Mouse (Mus musculus) c-Kit-positive CD71-positive TER-119-negative erythroid progenitor cells, embryonic 14.5 days (primary cell): ENCODE measurements around the gene Osbpl10.
A peak's percentile ranks its signal among the peaks of the same experiment; 100 is the strongest.
"Not testable (repeated sequence)": the region's sequence is repeated elsewhere in the genome, so short reads cannot be mapped to it uniquely, and the experiment has no call there.

ENCODE experiments used
- DNase-seq: peaks from one replicate; pipeline ENCODE4 v3.0.0-alpha.2; 2013; ENCODE audit warnings: low read depth

The Osbpl10 gene

DNA sequence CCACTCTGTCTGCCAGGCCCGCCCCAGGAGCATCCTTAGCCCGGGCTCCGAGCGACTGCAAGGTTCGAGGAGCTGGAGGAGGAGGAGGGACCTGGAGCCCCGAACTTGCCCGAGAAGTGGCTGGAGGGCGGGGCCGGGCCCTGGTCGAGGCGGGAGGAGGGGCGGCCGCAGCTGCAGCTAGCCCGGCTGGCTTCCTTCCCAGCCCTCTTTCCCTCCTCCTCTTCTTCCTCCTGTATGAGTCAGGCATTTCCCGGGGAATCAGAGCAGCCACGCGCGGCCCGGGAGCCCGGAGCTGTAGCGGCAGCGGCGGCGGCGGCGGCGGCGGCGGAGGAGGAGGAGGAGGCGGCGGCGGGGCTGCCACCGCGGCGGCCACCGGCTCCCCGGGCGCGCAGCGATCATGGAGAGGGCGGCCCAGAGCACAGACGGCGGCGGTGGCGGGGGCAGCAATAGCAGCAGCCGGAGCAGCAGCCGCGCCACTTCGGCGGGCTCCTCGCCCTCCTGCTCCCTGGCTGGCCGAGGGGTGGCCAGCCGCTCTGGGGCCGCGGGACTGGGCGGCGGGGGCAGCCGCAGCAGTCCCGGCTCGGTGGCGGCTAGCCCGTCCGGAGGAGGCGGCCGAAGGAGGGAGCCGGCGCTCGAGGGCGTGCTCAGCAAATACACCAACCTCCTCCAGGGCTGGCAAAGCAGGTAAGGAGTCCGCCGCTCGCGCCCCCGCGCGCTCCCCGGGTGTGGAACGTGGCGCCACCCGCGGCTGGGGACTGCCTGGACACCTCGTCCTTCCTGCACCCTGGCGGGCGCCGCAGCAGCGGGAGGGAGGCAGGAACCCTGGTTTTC is at the start of gene Osbpl10:
Gene Osbpl10 (plus strand): TSS at position 289 of the 831 bp plus-strand sequence.
- DNase-seq: no peak

DNA sequence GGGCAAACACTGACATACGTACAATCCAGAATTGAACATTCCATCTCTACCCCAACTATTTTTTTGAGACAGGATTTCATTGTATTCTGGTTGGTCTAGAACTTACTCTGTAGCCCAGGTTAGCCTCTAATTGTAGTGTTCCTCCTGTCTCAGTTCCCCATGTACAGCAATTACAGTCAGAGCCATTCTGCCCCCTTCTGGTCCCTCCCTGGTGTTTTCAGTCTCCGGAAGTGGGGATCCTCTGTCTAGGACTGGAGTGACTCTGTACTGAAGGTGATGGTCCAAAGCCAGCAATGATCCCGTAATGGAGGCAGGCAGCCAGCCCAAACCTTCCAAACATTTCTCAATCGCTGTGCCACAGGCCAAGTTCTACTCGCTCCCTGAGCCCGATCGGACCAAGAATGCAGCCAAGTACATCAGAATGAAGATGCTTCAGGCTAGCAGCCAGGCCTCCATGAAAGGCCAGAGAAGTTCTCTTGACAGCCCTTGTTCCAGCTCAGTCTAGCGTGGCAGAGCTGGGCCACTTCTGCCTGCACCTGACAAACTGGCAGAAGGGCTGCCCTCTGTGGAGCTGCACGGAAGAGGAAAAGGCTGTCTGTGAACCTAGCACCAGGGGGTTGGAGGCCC is 47.8 kb upstream of the Osbpl10 start:
- no peak for DNase-seq

DNA sequence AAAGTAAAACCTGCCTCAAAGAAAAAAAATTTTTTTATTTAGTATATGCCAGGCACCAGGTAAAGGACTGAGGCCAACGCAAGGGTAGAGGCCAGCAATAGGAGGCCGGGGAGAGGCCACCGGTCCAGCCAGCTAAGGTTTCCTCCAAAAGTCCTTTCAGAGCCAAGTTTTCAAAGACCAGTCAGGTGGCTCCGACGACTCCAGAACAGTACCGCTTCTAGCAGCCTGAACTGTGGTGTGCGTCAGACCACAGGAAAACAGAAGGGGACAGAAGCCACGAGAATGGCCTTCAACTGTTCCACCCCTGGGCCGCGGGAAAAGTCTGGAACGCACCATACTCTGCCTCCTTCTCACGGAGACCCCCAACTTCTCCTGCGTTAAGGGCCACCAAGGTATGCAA is 45.8 kb upstream of the Osbpl10 start:
- no peak for DNase-seq

DNA sequence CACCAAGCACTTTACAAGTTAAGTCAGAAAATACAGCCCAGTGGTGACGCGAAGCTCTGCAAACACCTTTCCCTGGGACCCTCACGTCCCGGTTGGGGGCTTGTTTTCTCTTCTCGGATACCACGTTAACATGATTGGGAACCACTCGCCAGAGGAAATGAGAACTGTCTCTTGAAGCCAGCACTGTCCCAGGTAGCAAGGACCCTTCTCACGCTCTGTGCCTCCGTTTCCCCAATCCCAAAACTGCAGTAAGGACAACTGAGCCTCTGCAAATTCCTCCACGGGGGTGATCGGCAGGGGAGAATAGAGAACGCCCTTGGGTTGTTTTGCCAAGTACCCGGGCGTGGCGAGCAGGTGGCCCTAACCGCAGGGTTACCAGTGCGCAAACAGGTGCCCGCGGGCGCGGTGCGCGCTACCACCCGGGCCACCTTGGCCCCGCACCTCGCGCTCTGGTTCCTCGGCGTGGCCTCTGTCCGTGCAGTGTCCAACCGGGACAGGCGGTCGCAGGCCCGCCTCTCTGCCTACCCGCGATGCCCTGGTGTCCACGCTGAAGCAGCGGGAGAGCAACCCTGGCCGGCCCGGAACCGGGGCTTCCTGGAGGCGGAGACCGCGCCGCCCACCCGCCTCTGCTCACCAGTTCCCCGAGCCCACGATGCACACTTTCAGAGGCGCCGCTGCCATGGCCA is 45.2 kb upstream of the Osbpl10 start:
- DNase-seq: no peak

DNA sequence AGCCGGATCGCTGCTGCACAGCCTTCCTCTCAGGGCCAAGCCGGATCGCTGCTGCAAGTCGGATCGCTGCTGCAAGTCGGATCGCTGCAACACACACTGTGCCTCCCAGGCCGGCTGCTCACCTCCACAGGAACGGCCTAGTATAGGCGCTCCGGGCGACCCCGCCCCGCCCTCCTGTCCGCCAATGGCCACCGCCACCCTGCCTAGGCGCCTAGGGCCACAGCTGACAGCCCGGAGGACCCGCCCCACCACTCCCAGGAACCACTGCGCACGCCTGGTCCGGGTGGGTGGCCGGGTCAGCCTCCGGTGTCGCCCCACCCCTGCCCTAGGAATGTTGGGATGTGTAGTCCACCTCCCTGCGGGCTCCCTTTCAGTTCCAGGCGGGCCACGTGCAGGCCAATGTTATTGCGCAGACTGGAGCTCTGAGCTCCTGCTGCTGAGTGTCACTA is 44.6 kb upstream of the Osbpl10 start, which contains the start of gene Gpd1l:
Gene Gpd1l (minus strand): TSS at position 265 of the 449 bp plus-strand sequence.
- peak; percentile 79 for DNase-seq

DNA sequence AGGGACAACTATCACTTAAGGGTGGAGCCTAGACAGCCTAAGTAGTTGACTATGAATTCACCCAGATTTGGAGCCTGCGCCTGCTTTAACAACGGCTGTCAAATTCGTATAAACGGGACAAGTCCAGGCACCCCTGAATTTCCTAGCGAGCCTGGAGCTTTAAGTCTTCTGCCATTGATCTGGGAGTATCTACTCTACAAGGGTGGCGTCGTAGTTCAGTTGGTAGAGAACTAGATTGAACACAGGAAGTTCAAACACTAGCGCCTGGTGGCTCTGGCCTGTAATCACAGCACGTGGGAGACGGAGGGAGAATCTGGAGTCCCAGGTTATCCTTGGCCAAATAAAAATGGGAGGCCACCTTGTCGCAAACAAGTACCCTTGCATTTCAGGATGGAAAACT is 44.1 kb upstream of the Osbpl10 start:
- DNase-seq: no peak

DNA sequence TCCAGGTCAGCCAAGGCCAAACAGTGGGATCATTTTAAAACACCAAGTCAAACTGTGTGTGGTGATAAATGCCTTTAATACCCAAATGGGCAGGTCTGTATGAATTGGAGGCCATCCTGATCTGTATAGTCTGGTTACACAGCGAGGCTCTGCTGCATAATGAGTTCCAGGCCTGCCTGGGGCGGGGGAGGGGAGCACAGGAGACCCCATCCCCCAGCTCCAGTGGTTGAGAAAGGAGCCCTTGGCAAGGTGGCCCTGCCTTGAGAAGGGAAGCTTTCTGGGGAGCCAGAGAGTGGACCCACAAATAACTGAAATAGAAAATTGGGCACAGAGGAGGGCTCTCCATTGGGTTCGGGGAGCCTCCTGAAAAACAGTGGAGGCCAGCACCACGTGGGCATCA is 43.0 kb upstream of the Osbpl10 start:
- no peak for DNase-seq

DNA sequence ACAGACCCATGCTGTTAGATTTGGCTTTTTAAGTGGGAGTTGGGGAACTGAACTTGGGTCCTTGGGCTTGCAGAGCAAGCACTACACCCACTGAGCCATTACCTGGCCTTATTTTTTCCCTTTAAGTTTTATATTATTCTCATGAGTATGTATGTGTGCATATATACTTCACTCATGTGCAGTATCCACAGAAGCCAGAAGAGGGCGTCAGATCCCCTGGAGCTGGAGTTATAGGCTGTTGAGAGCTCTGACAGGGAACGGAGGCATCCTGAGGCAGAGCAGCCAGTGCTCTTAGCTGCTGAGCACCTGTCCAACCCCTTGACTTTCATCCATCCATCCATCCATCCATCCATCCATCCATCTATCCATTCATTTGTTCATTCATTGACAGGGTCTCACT is 41.7 kb upstream of the Osbpl10 start:
- DNase-seq: no peak

DNA sequence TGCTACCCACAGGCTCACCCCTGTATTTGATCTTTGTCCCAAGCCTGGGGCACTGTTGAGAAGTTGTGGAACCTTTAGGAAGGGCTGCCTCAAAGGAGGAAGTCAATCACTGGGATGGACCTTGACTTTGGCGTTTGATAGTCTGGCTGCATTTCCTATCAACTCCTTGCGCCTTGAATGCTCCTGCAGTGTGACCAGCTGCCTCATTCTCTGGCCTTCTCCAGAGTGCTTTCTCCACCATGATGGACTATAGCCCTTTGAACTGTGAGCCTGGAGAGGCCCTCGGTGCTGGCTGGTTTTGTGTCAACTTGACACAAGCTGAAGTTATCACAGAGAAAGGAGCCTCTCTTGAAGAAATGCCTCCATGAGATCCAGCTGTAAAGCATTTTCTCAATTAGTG is 33.7 kb upstream of the Osbpl10 start:
- no peak for DNase-seq

DNA sequence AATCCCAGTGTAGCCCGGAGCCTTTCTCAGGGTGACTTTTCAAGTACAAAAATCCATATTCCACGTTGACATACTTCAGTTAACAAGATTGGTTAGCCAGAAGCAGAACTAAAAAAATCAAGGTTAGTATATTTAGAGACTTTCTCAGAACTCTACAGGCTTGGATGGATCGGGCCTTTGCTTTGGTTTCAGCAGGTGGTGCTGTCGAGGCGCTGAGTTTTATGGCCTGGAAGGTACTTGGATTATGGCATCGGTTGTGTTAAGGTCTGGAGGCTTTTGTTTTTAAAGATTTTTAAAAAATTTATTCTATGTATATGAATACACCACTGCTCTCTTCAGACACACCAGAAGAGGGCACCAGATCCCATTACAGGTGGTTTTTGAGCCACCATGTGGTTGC is 32.8 kb upstream of the Osbpl10 start:
- no peak for DNase-seq

DNA sequence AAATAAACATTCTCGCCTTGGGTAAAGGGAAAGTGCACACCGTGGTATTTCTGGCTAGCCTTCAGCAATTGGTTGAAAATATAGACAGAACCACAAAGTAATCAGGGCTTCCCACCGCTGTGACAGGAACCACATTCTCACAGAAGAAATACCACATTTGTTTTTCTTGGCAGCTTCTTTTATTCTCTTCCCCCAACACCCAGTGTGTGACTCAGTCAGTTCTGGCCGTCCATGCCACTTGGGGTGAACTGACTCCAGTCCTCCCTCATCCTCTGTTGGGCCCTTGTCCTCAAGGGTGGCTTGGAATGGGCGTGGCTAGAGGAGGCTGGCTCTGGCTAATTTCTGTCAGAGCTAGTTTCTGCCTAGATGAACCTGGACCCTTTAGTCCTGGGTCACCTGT is 30.0 kb upstream of the Osbpl10 start:
- no peak for DNase-seq

DNA sequence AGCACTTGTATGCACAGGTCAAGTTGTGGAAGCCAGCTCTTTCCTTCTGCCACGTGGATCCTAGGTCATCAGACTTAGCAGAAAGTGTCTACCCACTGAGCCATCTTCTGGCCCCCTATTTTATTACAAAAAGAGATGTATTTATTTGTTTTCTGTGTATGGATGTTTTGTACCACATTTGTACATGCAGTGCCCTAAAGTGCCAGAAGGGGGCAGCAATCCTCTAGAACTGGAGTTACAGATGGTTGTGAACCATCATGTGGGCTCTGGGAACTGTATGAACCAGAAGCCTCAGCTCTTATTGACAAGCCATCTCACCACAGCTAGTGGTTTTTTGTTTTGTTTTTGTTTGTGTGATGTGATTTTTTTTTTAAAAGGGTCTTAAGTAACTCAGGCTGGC is 25.5 kb upstream of the Osbpl10 start:
- DNase-seq: no peak

DNA sequence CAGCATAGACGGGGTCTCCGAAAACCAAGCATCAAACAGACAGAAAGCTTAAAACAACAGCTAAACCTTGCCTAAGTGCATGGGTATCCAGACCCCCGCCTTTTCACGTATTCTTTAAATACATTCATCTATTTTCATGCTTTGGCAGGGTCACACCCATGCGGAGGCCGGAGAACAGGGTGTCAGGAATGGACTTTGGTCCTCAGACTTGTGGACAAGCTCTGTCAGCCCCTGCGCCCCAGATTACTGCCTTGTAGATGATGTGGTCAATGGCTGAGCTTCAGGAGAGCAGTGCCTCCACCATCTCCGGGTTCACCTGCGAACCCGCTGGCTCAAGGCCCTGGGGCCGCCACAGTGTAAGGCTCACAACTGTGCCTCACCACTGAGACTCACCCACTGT is 23.0 kb upstream of the Osbpl10 start:
- no peak for DNase-seq

DNA sequence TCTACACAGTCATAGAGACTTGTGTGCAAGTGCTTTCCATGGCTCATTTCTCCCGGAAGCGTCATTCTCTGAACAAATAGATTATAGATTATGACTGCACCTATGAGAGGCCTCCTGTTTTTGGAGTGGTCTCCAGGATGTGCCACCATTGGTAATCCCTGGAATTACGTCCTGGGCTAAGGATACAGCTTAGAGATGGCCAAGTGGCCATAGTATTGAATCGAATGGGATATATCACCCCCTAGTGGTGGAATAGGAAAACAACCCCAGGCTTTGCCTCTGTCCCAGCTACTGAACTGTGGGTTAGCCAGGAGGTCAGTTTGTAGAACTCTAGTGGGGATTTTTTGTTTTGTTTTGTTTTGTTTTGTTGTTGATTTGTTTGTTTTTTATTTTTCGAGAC is 21.4 kb upstream of the Osbpl10 start:
- DNase-seq: no peak

DNA sequence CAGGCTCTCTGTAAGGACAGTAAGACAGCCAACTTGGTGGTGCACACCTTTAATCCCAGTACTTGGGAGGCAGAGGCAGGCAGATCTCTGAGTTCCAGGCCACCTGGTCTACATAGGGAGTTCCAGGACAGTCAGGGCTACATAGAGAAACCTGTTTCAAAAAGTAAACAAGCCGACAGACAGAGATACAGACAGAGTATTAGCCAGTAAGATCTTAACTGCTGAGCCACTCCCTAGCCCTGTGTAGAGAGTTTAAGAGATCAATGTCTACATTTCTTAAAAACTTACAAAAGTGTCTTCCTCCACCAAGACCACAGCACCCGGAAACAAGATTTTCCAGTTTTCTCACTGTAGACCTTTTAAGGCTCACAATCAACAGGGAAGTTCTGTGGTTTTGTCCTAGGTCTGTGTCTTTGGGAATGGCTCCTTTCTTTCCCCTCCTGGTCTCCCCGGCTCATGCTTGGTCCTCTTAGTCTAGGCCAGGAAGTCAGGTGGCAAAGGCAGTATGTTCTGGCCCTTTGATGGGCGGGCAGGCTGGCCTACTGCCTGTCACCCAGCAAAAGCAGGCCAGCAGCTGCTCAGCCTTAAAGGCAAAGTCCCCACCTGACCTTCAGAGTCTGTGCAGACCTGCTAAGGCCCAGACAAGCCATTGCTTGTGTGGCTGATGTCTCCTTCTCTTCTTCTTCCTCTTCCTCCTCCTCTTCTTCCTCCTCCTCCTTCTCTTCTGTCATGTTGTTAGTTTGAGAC is 18.2 kb upstream of the Osbpl10 start:
- DNase-seq: no peak

DNA sequence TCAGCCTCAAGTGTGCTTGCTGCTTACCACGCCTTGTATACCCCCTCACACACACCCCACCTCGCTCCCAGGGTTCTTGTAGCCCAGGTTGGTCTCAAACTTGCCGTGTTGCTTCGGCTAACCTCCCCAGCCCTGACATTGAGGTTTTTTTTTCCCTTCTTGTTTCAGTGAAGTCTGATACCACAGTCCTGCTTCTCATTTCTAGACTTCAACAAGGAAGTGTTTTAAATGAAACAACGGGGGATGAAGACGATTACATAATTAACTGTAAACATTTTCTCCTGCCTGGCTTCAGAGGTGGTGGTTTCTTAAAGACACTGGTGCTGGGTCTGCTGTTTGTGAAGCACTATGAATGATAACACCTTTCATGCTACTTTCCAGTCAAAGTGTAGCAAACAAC is 17.5 kb upstream of the Osbpl10 start:
- DNase-seq: no peak

DNA sequence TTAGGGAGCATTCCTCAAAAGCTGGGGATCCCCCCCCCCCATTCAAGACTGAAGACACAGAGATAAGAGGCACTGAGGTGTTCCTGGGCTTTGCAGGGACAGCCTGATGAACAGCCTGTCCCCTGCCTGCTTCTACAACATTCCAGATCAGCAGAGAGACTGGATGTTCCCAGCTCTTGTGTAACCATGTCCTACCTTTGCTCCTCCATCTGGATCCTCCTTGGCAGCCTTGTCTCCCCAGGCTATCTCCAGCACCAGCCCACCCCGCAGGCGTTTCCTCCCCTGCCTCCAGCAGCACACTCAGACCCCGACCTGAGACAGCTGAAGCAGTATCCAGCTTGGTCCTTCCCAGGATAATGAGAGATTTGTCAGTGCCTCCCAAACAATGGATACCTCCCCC is 14.3 kb upstream of the Osbpl10 start:
- no peak for DNase-seq

DNA sequence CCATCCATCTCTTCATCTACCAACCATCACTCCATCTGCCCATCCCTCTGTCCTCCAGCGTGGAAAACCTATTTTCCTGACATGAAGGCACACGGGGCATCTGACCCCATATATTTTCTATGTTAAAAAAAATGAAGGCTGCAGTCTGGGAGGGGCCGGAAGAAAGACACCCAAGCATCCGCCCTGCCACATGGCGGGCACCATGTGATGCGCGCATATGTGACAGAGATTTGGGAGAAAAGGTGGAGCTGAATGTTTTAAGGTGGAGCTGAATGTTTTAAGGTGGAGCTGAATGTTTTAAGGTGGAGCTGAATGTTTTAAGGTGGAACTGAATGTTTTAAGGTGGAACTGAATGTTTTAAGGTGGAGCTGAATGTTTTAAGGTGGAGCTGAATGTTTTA is 12.1 kb upstream of the Osbpl10 start:
- not testable (repeated sequence) for DNase-seq

DNA sequence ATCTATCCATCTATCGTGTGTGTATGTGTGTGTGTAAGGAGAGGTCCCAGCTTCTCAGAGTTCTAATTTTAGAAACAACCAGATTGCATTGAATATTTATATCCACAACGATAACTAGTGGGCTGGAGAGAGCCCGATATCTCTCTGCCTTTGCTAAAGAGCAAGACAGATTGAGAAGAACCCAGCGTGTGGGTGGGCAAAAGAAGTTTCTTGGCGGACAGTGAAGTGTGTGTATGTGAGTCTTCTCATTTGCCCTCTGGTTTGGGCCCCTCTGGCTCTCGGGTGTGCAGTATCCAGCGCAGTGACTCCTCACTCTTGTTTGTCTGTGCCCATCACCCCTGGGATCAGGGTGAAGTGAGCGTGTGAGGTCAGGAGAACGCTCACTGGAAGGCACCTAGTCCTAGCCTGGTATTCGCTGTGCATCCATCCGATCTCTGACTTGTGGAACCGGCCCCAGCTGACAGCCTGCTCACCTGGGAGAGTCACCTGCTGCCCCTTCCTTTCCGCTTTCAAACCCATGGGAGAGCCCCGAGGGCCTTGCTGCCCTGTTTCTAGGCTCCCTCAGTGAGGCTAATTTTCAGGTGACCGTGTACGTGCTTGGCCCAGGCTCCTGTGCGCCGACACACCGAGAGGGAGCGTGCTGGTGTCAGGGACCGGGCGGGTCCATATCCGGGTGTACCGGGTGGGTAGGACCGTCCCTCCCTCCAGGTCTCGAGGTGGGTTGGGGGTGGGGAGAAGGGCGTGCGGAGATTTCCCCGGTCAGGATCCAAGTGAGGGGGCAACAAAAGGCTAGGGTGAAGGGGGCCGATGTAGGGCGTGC is 698 bp upstream of the Osbpl10 start:
- no peak for DNase-seq

DNA sequence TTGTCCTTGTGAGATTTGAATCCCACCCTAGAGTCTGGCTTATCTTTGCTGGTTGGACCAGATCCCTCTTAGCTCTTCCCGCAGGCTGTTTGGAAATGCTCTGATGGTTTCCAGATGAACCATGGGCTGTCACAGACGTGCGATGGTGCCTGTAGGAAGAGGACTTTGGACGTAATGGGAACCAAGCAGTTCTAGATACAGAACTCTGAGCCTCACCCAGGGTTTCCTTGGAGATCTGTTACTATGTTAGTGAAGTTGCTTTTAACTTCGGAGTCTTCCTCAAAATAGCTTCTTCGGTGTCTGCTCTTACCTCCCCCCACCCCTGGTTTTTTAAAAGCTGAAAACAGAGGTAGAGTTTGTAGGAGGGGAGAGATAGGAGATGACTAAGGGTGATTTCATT is 1.6 kb downstream of the Osbpl10 start:
- no peak for DNase-seq

DNA sequence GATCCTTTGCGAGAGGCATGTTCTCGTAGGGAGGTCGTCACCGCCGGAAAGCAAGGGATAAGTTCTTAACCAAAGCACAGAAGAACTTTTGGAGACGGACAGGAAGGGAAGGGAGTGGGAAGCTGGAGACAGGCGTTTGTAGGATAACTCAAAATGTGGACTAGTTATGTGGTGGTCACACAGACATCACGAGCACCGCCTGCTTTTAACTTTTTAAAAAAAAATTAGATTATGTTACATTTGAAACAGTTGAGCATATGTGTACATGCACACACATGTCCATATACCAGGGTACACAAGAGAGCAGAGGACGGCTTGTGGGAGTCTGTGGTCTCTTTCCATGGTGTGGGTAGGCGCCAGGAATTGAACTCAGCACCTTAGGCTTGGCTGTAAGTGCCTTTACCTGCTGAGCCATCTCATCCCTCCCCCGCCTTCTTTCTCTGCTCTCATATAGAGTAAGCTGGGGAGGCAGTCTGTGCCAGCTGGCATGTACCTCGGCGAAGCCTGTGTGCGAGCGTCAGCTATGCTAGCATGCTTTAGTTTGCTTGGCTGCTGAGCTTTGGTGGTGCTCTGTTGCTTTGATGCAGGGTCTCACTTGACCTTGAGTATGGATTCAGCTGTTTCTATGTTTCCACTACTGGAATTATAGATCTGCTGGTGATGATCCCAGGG is 4.5 kb downstream of the Osbpl10 start, which contains the start of gene Rps27rt:
Gene Rps27rt (minus strand): TSS at position 51 of the 672 bp plus-strand sequence.
- no peak for DNase-seq
